Mouse (Mus musculus): ENCODE data around the gene Idh2. TPM values are rescaled to one million over a fixed set of nuclear protein-coding genes. Genes with fewer than 3 reads are reported as not detected.

Gene Idh2
- total RNA-seq, 2 experiments from 2014 or later: 66.4 to 74.7 TPM

DNA sequence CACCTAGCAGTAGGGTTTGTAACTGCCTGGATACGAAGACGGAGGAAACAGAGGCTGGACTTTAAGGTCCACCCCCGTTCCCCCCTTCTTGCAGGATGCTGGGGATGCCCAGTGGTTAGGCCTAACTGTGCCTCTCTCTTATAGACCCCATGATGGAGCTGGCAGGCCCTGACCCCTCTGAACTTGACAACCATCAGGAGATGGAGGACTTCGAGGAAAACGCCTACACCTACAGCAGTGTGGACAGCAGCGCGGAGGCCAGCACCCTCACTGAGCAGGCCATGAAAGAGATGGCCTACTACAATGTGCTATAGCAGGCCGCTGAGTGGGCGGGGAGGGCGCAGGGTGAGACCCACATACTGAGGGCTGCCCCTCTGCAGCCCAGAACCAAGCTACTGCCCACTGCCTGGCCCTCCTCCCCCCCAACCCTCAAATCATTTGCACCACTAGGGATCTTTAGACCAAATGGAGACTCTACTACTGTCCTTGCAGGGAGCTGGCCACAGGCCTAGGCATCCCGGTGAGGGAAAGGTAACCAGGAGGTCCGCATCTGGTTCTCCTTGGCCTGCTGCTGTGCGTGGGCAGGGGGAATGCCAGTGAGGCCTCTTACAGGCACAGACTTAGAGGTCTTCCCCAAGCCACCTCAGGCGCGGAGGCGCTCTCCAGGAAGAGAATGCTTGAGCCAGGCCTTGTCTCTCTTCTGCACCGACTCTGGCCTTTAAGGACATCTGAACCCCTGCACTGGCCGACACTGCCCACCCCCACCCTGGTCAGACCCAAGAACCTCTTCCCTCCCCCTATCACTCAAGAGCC lies 24.8 kb downstream of the Idh2 start:
- DNase-seq: no peak
- intact Hi-C loops (cut with DNase I): no loop called here

DNA sequence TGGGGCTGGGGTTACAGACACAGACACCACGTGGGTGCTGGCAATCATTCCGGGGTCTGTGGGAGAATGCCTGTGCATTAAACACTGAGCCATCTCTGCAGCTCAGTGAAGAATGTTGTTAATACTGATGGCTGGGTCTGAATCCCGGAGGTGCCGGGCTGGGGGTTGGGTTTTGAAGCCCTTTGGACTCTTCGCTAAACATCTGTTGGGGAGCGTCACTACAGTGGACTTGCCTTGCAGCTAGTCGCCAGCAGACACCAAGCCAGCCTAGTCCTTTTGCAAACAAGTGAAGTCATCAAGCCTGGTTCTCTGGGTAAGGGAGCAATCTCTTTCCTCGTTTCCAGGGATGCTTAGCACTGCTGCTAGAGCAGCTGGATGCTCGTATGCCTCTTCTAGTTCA lies 27.0 kb downstream of the Idh2 start:
- intact Hi-C loops (cut with DNase I): no loop called here
- DNase-seq: no peak

DNA sequence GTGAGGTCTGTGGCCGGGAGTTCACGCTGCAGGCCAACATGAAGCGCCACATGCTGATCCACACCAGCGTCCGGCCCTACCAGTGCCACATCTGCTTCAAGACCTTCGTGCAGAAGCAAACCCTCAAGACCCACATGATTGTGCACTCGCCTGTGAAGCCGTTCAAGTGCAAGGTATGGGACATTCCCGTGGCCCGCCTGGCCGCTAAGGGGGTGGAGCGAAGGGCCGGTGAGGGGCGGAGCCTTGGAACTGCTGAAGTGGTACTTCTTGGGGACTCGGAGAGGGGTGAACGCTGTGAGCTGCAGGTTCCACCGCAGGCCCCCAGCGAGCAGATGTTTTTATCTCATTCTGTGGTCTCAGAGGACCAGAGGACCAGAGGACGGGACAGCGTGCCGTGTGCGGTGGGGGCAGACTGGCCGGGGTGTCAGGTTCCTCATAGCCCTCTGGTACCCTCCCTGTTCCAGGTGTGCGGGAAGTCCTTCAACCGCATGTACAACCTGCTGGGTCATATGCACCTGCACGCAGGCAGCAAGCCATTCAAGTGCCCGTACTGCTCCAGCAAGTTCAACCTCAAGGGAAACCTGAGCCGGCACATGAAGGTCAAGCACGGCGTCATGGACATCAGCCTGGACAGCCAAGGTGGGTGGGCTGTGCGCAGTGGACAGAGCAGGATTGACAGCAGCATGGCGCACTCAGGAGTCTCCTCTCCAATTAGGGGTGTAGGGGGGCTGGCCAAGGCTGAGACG lies 29.0 kb downstream of the Idh2 start:
- intact Hi-C loops (cut with DNase I): no loop called here
- DNase-seq: no peak

DNA sequence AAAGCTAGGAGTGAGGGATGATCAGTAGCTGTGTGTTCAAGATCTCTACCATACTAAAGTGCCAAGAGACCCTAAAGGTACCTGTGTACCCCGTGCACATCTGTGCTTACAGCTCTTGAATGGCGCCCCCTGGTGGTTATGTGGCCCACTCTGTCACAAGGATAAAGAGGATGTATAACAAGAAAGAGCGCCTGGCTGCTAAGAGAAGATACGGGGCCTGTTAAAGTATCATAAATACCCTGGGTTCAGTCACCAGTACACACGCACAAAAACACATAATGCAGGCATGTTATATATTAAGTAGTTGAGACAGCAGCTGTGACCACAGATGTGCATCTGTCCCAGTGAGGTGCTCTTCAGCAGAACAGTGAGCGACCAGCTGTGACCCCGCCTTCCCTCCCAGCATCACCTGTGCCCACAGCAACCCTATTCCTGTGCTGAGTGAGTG lies 30.7 kb downstream of the Idh2 start:
- peak; percentile 67 for DNase-seq
- intact Hi-C loops (cut with DNase I): no loop called here

DNA sequence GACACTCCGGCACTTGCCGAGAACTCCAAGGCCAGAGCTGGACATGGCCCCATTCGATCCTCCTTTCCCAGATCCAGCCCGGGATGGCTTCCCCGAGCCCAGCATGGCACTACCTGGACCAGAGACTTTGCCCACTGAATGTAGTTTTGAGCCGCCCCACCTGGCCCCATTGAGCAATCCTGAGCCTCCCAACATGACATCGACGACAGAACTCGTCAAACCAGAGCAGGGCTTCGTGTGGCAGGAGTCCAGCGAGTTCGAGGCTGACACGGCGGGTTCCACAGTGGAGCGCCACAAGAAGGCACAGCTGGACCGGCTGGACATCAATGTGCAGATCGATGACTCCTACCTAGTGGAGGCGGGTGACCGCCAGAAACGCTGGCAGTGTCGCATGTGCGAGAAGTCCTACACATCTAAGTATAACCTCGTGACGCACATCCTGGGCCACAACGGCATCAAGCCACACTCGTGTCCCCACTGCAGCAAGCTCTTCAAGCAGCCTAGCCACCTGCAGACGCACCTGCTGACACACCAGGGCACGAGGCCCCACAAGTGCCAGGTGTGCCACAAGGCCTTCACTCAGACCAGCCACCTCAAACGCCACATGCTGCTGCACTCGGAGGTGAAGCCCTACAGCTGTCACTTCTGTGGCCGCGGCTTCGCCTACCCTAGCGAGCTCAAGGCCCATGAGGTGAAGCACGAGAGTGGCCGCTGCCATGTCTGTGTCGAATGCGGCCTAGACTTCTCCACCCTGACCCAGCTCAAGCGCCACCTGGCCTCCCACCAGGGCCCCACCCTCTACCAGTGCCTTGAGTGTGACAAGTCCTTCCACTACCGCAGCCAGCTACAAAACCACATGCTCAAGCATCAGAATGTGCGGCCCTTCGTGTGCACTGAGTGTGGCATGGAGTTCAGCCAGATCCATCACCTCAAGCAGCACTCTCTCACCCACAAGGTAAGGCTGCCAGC lies 33.3 kb downstream of the Idh2 start:
- intact Hi-C loops (cut with DNase I): no loop called here
- no peak for DNase-seq

DNA sequence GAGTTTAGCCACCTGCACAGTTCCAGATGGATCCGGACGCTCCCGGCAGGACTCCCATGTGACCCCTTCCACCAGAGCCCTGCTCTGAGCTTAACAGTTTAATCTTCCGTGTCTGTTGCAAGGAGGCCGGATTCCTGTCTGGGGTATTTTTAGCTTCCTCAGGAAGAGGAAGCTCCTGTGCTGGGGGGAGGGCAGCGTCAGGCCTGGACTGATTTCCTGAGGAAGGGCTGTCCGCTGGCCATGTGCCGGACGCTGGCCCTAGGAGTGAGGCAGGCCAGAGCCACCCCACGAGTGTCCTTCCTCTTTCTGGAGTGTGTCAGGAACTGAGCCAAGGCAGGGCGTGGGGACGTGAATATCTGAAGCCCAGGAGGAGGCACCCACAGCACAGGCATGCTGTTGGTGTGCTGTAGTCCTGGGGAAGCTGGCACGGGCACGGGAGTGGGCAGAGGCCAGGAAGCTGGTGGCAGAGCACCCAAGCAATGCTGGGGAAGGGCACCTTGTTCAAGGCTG lies 36.3 kb downstream of the Idh2 start:
- intact Hi-C loops (cut with DNase I): no loop called here
- DNase-seq: peak; percentile 74

DNA sequence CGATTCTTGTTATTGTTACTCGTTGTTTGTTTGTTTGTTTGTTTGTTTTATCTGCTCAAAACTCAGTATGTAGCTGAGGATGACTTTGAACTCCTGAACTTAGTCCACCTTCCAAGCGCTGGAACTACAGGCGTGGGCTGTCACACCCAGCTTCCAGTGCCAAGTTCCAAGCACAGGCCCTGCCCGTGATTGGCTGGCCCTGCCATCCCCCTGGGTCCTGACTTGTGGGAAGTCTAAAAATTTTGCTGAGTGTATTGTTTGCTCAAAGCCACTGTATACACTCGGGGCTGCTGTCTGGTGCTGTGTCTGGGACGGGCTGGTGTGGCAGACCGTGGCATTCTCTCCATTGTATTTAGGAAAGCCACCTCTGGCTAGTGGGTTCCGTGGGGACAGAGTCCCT lies 37.4 kb downstream of the Idh2 start:
- no peak for DNase-seq
- intact Hi-C loops (cut with DNase I): no loop called here

DNA sequence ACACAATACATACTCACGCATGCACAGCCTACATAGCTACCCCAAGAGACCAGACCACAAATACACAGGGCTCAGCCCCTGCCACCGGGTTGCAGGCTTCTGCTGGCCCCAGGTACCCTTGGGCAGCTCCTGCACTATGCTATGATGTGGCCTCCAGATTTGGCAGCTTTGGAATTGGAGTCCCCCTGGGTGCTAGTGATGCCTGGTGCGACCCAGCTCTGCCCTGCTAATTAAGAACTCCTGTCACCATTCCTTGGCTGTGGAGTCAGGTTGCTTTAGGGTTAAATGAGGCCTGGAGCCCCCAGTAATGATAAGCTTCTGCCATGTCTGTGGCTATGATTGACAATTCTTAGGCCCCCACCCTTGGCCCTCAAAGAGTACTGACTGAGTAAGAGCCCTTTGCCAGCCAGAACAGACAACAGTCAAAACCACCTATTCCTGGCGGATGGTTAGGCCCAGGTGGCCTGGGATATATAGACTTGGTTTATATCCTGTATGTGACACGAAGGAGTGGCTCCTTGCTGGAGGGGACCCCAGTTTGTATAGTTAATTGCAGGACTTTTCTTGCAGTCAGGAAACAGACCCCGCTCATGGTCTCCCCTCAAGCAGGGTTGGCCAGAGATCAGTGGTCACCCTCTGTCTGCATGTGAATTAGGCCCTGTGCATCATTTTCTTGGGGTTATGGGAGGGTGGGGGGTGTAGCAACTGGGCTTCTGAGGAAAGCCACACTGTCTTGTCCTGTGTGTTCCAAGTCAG lies 38.1 kb downstream of the Idh2 start:
- intact Hi-C loops (cut with DNase I): no loop called here
- no peak for DNase-seq

DNA sequence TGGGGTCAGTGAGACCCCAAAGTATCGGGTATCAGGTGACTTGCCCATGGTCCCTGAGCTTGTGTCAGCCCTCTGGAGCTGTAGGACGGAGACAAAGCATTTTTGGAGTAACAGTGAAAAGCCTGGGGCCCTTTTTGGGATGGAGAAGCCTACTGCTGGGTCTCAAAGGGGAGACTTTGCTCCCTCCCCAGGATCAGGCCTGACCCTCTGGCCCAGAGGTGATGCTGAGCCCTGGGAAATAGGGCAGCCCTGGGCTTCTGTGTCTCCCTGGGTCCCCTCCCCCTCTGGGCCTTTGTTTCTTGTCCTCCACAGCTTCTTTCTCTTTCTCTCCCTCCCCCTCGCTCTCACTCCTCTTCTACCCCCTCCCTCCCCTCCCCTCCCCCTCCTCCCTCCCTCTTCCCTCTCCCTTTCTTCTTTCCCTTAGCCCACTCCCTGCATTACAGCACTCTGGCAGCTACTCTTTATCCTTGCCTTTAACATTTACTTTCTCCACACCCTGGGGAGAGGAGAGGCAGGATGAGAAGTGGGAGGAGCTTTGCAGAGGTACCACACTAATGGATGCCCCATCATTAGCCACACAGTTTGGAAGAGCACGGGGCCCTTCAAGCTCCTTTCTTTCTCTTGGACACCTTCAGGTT lies 39.1 kb downstream of the Idh2 start:
- no peak for DNase-seq
- intact Hi-C loops (cut with DNase I): no loop called here

DNA sequence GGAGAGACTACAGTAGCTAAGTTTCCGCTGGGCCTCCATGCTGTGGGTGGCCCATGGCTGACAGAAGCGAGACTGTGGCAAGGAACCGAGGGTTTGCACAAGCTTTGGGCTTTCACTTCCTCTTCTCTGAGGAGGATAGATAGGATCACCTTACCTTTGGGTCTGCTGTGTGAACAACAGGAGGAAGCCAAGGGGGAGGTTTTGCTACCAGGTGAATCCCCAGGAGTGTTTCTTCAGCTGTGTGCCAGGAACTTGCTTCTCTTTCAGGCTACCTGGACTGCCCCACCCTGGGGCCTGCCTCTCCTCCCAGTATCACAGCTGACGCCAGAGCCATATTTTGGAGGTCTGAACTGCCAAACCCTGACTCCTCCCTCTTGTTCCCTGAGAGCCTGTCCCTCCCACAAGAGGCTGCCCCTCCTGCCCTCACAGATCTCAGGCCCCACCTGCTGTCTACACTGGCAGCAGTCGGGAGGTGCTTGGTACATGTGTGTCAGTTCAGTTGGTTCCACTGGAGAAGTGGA lies 40.2 kb downstream of the Idh2 start:
- DNase-seq: no peak

DNA sequence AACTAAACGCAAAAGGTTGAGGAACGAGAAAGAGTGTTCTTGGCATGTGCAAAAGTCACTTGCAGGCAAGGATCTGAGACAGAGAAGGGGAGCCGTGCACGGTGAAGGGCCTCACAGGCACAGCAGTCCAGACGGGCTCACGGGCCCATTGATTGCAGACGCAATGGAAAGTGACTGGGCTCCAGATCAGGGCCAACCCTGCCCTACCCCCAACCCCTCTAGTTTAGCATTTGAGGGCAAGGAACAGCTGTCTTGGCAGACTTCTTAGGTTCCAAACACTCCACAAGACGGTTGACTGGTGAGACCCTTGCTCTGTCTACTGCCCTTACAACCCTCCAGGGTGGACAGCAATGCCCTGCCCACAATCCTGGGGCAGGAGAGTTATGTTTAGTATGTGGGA lies 41.7 kb downstream of the Idh2 start:
- no peak for DNase-seq
- intact Hi-C loops (cut with DNase I): loop anchor here (5.0 kb wide), 1 partner anchor 46 kb away; no protein-coding TSS in a partner anchor

More for the DNA sequence above, 40.2 kb downstream of the Idh2 start:
- intact Hi-C loops (cut with DNase I): loop anchor here (5.0 kb wide), 1 partner anchor 48 kb away; no protein-coding TSS in a partner anchor

DNA sequence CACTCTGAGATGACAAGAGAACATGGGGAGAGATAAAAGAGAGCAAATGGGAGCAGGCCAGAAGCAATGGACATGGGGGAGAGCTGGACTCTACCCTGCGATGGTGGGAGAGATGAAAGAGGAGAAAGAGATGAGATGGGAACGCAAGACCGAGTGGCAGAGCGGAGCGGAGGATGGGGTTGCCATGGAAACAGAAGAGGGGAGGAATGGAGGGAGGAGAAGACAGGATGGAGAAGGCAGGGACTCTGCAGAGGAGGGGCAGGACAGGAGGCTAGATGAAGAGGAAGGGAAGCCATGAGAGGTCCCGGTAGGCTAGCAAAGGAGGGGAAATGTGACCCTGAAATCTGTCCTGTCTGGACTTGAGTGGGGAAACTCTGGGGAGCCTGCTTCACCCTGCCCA lies 42.9 kb downstream of the Idh2 start:
- intact Hi-C loops (cut with DNase I): loop anchor here (5.0 kb wide), 1 partner anchor 45 kb away; no protein-coding TSS in a partner anchor
- no peak for DNase-seq

DNA sequence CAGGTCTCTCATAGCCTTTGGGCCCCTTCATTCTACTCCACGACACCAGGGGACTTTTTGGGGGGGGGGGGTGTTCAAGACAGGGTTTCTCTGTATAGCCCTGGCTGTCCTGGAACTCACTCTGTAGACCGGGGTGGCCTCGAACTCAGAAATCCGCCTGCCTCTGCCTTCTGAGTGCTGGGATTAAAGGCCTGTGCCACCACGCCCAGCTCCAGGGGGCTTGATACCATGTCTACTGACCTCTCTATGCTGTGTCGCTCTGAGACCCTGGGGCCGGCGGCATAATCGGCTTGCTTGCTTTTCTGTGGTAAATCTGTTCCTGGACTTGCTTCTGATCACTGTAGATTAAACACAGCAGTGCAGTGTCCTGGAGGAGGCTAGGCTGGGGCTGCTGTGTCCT lies 44.0 kb downstream of the Idh2 start:
- DNase-seq: no peak
- intact Hi-C loops (cut with DNase I): loop anchor here (5.0 kb wide), 1 partner anchor 44 kb away; no protein-coding TSS in a partner anchor

DNA sequence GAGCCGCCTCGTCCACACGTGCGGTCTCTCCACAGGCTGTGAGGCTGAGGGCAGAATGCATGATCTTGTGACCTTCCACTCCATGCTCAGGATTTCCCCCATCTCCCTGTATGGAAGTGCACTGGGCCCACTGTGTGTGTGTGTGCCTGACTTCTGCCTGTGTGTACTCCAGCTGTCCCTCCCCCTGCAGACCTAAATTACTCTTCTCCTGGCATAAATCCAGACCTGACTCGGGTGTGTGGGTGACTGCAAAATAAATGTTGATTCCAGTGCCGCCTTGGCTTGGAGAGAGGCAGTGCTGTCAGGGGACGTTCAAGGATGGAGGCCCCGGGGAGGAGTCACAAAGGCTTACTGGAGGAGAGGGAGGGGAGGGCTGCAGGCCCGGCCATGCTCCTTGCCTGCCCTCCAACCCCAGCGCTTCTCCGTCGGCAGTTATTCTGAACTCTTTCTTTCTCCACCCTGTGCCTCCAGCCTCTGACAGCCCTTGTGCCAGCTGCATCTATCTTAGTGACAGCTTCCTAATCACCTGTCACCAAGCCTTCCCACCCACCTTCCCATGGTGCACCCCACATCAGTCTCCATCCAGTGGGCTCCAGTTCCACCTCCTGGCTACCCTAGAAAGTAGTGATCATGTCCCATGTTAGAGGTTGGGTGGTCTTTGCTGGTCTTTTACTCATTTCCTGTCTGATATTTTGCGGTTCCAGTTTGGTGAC lies 45.4 kb downstream of the Idh2 start:
- intact Hi-C loops (cut with DNase I): loop anchor here (5.0 kb wide), 1 partner anchor 42 kb away; no protein-coding TSS in a partner anchor
- no peak for DNase-seq

DNA sequence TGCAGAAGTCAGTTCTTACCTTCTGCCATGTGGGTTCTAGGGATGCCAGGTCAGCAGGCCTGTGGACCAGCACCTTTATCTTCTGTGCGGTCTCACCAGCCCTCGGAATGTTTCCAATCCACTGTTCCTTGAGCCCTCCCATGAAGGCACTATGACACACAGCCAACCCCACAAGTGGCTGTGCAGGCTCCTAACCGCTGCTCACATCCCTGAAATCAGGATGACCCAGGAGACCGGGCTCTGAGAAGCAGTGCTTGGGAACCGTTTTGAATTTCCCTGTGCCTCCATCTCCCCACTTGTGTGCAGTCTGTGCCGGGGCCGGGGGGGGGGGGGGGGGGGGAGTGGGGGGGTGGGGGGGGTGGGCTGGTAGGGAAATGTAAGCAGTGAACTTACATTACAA lies 46.9 kb downstream of the Idh2 start:
- intact Hi-C loops (cut with DNase I): no loop called here
- DNase-seq: no peak

DNA sequence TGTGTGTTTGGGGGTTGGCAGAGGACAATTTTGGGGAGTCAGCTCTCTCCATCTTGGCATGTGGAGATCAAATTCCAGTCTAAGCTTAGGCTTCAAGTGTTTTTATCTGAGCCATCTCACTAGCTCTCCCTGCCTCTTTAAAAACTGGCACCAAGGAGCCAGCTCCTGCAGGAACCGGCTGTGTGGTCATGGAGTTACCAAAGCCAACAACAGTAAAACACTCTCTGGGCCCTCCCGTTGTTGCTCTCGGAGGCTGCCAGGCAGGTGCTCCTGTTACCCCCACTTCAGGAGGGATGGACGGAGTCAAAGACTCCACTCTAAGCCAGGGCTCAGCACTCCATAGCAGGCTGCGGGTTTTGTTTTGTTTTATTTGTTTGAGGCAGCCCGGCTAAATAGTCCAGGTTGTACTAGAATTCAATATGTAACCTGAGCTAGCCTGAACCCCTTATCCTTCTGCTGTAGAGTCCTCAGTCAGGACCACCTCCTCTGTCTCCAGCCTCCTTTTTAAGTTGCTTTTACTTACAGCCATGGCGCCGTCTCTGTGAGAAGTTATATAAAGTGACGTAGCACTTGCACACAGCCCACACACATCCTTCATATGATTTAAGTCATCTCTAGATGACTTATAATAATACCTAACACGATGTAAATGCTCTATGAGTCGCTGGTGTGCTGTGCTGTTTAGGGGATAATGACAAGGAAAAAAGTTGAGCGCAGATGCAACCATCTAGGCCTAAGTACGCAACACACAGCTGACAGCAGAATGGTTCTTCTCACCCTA lies 48.3 kb downstream of the Idh2 start:
- intact Hi-C loops (cut with DNase I): no loop called here

DNA sequence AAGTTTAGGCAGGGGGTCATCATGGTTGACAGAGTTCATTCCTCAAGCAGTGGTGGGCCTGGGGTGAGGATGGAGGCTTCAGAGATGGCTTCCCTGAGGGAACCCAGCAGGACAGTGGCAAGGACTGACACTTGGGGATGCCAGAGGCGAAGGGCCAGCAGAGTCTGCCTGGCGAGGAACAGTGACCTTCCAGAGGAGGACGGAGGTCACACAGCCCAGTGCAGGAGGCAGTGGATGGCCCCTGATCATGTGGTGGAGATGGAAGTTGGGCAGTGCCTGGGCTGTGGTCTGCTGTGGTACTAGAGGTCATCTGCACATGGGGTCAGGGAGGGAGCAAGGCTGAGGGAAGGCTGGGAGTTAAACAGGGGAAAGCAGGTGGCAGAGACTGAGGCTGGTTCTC lies 49.9 kb downstream of the Idh2 start:
- intact Hi-C loops (cut with DNase I): no loop called here

More for the DNA sequence above, 48.3 kb downstream of the Idh2 start:
- DNase-seq: no peak

More for the DNA sequence above, 49.9 kb downstream of the Idh2 start:
- DNase-seq: no peak

Data from left cerebral cortex, postnatal 4 days (tissue).